Mouse (Mus musculus): ENCODE measurements at regions not wholly inside any gene's neighbourhood (a gene's known extent, or its start where the extent isn't known, plus 50 kb on each side); places are given as distances from the start of the nearest gene placed in this dataset.

DNA sequence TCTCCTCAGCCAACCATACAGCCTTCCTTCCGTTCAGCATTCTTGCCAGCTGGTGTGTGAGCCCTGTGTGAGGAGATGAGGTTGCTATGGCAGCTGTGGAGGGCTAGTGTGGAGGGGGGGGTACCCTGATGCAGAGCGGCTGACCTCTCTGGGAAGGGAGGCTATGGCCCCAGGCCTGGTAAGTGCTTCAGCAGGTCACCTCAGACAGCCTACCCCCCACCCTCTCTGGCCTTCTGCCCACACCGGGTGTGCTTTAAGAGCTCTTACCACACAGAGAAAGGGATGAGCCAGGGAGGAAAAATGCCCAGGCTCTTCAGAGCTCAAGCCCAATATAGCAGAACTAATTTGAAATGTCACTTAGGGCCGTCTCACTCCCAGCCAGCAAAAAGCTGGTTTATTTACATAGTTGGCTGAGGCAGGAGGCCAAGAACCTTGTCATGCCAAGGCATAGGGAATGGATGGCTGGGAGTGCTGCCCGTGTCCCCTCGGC lies 69.1 kb upstream of the Pja1 start:
- TF ChIP-seq CTCF (IDR thresholded peaks at IDR 0.05; ENCODE audit: borderline replicate concordance, extremely low read depth, insufficient read depth, insufficient read length) (no peak), POLR2A (IDR thresholded peaks at IDR 0.05; ENCODE audit: borderline replicate concordance, extremely low read depth, insufficient read depth, insufficient read length, poor library complexity, severe bottlenecking) (no peak)
- DNase-seq (ENCODE audit: low read depth): peak; percentile 85

- TF ChIP-seq POLR2A (IDR thresholded peaks at IDR 0.05; ENCODE audit: borderline replicate concordance, extremely low read depth, insufficient read depth, insufficient read length, poor library complexity, severe bottlenecking) (no peak), CTCF (IDR thresholded peaks at IDR 0.05; ENCODE audit: borderline replicate concordance, extremely low read depth, insufficient read depth, insufficient read length) (no peak)
- DNase-seq (ENCODE audit: low read depth): no peak
These were observed 68.6 kb upstream of the Pja1 start for GRCm38 (mm10) chrX:99539684-99540083.

DNA sequence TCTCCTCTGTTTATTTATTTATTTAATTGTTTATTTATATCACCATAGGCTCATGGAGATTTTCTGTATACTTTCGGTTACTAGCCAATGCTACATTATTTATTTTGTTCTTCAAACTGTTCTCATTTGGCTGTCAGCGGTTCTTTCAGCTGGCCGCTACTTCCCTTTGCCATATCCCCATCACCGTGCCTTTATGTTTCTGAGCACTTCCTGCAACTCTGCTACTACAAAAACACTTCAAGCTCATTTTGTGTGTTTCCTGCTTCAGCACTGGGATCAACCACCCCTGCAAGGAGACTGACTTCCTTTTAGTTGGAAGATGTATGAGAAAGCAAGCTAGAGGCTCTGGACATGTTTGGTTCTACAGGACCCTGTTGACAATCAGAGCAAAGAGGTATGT lies 66.7 kb upstream of the Pja1 start:
- no peak for DNase-seq (ENCODE audit: low read depth)
- TF ChIP-seq POLR2A (IDR thresholded peaks at IDR 0.05; ENCODE audit: borderline replicate concordance, extremely low read depth, insufficient read depth, insufficient read length, poor library complexity, severe bottlenecking): no peak
- TF ChIP-seq CTCF (IDR thresholded peaks at IDR 0.05; ENCODE audit: borderline replicate concordance, extremely low read depth, insufficient read depth, insufficient read length): no peak

- TF ChIP-seq POLR2A (IDR thresholded peaks at IDR 0.05; ENCODE audit: borderline replicate concordance, extremely low read depth, insufficient read depth, insufficient read length, poor library complexity, severe bottlenecking) (no peak), CTCF (IDR thresholded peaks at IDR 0.05; ENCODE audit: borderline replicate concordance, extremely low read depth, insufficient read depth, insufficient read length) (no peak)
- DNase-seq (ENCODE audit: low read depth): peak; percentile 81
These were observed 63.8 kb upstream of the Pja1 start for GRCm38 (mm10) chrX:99534922-99535321.

DNA sequence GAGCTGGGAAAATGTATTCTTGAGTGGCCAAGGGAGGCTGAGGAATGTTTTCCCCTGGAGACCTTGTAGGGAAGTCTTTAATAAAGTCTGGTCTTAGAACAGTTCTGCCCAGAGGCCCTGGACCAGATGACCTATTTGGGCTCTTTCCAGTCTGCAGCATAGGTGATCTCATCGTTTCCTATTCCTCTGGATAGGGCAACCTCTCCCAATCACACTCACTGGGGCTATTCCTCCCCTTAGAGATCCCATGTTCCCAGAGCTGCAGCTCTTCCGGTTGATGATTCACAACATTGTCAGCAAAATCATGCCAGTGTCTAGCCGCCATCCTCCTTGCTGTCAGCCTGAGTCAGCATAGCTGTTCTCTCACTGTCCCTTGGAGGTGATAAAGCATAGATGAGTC lies 60.1 kb upstream of the Pja1 start:
- no peak for DNase-seq (ENCODE audit: low read depth)
- TF ChIP-seq POLR2A (IDR thresholded peaks at IDR 0.05; ENCODE audit: borderline replicate concordance, extremely low read depth, insufficient read depth, insufficient read length, poor library complexity, severe bottlenecking) (no peak), CTCF (IDR thresholded peaks at IDR 0.05; ENCODE audit: borderline replicate concordance, extremely low read depth, insufficient read depth, insufficient read length) (no peak)

DNA sequence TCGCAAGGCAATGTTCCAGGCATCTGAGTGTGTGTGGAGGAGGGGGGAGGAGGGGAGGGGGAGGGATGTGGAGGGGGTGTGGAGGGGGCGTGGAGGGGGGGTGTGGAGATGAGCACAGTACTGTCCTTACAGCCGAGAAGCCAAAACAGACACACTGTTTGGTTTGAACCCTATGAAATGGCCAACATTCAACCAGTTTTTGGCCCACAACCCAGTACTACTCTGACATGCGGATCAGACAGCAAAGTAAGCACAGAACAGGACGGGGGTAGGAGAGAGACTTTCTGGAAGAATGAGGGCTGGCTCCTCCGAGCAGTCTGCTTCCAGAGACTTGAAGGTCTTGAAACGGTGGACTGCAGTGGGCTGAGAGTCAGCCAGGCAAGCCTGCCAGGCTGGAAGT lies 59.4 kb upstream of the Pja1 start:
- no peak for DNase-seq (ENCODE audit: low read depth)
- TF ChIP-seq POLR2A (IDR thresholded peaks at IDR 0.05; ENCODE audit: borderline replicate concordance, extremely low read depth, insufficient read depth, insufficient read length, poor library complexity, severe bottlenecking): no peak
- TF ChIP-seq CTCF (IDR thresholded peaks at IDR 0.05; ENCODE audit: borderline replicate concordance, extremely low read depth, insufficient read depth, insufficient read length): no peak

DNA sequence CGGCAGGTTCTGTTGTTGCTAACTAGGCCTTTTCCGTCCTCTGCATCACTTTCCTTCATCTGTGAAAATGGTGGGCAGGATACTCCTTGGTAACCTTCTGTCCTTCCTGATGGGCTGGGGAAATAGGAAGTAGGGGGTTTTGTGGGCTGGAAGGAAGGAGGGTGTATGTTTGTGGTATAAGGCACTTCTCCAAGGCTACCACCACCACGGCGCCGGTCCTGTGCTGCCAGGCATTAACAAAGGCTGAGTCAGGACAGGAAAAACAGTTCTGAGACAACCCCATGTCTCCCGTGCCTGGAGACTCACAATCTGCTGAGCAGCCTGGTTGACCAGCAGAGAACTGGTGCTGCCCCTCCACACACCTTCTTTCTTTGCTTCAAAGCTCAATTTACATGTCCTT lies 52.2 kb upstream of the Pja1 start:
- TF ChIP-seq CTCF (IDR thresholded peaks at IDR 0.05; ENCODE audit: borderline replicate concordance, extremely low read depth, insufficient read depth, insufficient read length) (no peak), POLR2A (IDR thresholded peaks at IDR 0.05; ENCODE audit: borderline replicate concordance, extremely low read depth, insufficient read depth, insufficient read length, poor library complexity, severe bottlenecking) (no peak)
- DNase-seq (ENCODE audit: low read depth): no peak

DNA sequence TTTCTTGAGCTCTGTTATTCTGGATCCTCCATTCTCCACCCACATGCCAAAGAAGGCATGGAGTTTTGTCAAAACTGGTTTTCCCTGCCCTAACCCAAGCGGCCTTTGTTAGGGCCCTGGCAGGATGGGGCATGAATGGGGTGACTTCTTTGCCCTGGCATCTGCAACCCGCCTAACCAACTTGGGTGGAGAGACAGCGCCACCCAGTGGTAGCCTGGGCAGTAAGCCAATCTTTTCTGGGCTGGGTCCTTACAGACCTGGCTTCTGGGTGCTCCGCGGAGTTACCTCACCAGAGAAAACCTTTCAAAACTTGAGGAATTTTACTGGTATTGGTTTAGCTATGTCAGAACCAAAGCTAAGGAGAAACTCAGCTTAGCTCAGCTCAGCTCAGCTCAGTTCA lies 51.8 kb upstream of the Pja1 start:
- no peak for TF ChIP-seq POLR2A (IDR thresholded peaks at IDR 0.05; ENCODE audit: borderline replicate concordance, extremely low read depth, insufficient read depth, insufficient read length, poor library complexity, severe bottlenecking)
- TF ChIP-seq CTCF (IDR thresholded peaks at IDR 0.05; ENCODE audit: borderline replicate concordance, extremely low read depth, insufficient read depth, insufficient read length): peak; percentile 88
- peak; percentile 90 for DNase-seq (ENCODE audit: low read depth)

DNA sequence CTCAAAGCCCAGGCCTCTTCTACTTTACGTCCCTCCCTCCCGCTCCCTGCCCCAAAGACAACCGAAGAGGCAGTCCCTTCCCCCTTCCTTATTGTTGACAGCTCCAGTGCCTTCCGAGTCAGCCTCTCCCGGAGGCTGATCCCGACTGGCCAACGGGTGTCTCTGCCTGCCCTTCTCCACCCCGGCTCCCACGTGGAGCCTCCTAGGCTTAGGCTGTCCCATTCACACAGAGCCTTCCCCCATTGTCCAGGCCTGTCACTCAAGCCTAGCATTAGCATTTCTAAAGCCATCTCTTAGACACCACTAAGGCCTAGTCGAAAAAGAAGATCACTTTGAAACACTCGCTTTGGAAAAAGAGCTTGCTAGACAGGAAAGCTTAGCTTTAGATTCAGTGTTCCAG lies 51.2 kb upstream of the Pja1 start:
- TF ChIP-seq POLR2A (IDR thresholded peaks at IDR 0.05; ENCODE audit: borderline replicate concordance, extremely low read depth, insufficient read depth, insufficient read length, poor library complexity, severe bottlenecking) (no peak), CTCF (IDR thresholded peaks at IDR 0.05; ENCODE audit: borderline replicate concordance, extremely low read depth, insufficient read depth, insufficient read length) (no peak)
- DNase-seq (ENCODE audit: low read depth): peak; percentile 86

DNA sequence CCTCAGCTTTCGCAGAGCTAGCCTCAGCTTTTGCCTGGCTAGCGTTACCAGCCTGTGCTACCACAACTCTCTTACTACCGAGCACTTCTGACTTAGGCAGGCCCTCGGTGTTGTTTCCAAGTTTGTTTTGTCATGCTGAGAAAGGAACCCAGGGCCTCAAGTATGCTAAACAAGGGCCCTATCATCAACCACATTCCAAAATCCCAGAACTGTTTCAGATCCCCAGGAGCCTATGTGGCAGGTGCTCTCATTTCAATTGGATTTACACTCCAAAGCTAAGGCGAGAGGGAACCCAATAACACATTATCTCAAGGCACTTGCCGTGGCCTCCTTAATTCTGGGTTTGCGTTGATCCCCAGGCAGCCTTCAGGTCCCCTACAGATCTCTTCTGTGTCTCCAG lies 50.8 kb upstream of the Pja1 start:
- TF ChIP-seq POLR2A (IDR thresholded peaks at IDR 0.05; ENCODE audit: borderline replicate concordance, extremely low read depth, insufficient read depth, insufficient read length, poor library complexity, severe bottlenecking) (no peak), CTCF (IDR thresholded peaks at IDR 0.05; ENCODE audit: borderline replicate concordance, extremely low read depth, insufficient read depth, insufficient read length) (no peak)
- no peak for DNase-seq (ENCODE audit: low read depth)

Data from brain, embryonic 14.5 days (tissue).